Mouse (Mus musculus) limb, embryonic 13.5 days (tissue): ENCODE measurements around the gene BC030867. TPM values are rescaled to one million over a fixed set of nuclear protein-coding genes. Genes with fewer than 3 reads are reported as not detected.
A peak's percentile ranks its signal among the peaks of the same experiment; 100 is the strongest.

Experiments
- ATAC-seq: fragments of 200-750 bp; cut with Nextera tagmentation; 2 replicates; pipeline ENCODE4 v1.8.0; 2017; ENCODE audit warnings: low read depth, moderate number of reproducible peaks, moderate TSS enrichment; ENCODE audit not compliant: low FRiP score
- H3K27ac ChIP-seq: fragments of 300-500 bp; sonication (generic); 2 replicates; pipeline ENCODE4 v1.5.1; 2015; ENCODE audit warnings: inconsistent platforms, mild to moderate bottlenecking, moderate library complexity
- H3K27me3 ChIP-seq: fragments of 300-500 bp; sonication (generic); 2 replicates; pipeline ENCODE4 v1.6.1; 2015; ENCODE audit warnings: mild to moderate bottlenecking, inconsistent platforms
- H3K36me3 ChIP-seq: fragments of 300-500 bp; sonication (generic); 2 replicates; pipeline ENCODE4 v1.6.1; 2015; ENCODE audit warnings: inconsistent platforms, mild to moderate bottlenecking, moderate library complexity
- H3K4me1 ChIP-seq: fragments of 300-500 bp; sonication (generic); 2 replicates; pipeline ENCODE4 v1.6.1; 2015; ENCODE audit warnings: inconsistent platforms
- H3K4me2 ChIP-seq: fragments of 300-500 bp; sonication (generic); replicated peaks from 2 replicates; pipeline ENCODE4 v1.6.1; 2015; ENCODE audit warnings: inconsistent platforms, mild to moderate bottlenecking, moderate library complexity
- H3K4me3 ChIP-seq: fragments of 300-500 bp; sonication (generic); 2 replicates; pipeline ENCODE4 v1.5.1; 2015; ENCODE audit warnings: moderate library complexity, mild to moderate bottlenecking, inconsistent platforms
- H3K9ac ChIP-seq: fragments of 300-500 bp; sonication (generic); 2 replicates; pipeline ENCODE4 v1.6.1; 2015; ENCODE audit warnings: mild to moderate bottlenecking, inconsistent platforms
- H3K9me3 ChIP-seq: fragments of 300-500 bp; sonication (generic); 2 replicates; pipeline ENCODE4 v1.6.1; 2016; ENCODE audit warnings: inconsistent platforms
- WGBS: fragments of 180-500 bp; shearing (Covaris S2); methylation state at CpG from one replicate; pipeline ENCODE4 v1.1.7; 2015; 5-methylcytosine and 5-hydroxymethylcytosine counted together
- polyA plus RNA-seq: library from polyadenylated mRNA; unstranded; fragments of >200 nt; fragmentation: Nextera tagmentation; extraction: Ambion mirVana; gene quantifications from 2 replicates; pipeline ENCODE4 v1.2.1, GENCODE M21; 2015

The BC030867 gene
- polyA plus RNA-seq, 1 experiment from 2014 or later: 16.1 TPM

GRCm38 (mm10) chr11:102296491-102297472, 48.1 kb downstream of the BC030867 start, which contains the start of gene Atxn7l3:
TSS of gene Atxn7l3 (minus strand) at chr11:102296631.
- Histone ChIP-seq H3K9me3 (no peaks in the 10 kb centered on the region), H3K4me1 (peaks cover 28% of the 10 kb centered on the region), H3K4me2 (peak within 1 kb of the TSS; percentile 94), H3K9ac (peak within 1 kb of the TSS; percentile 95), H3K27me3 (no peaks in the 10 kb centered on the region), H3K27ac (peak within 1 kb of the TSS; percentile 99), H3K4me3 (peak within 1 kb of the TSS; percentile 89), H3K36me3 (peaks cover 29% of the 10 kb centered on the region)
- WGBS: under 1% methylated on average over 62 of the region's 125 CpGs
- ATAC-seq: peak; percentile 93

- Histone ChIP-seq H3K36me3 (peaks cover 19% of the 10 kb centered on the region), H3K27me3 (no peaks in the 10 kb centered on the region), H3K4me3 (peak overlapping the region; percentile 89), H3K9ac (peak overlapping the region; percentile 79), H3K9me3 (no peaks in the 10 kb centered on the region), H3K4me1 (peaks cover 28% of the 10 kb centered on the region), H3K27ac (peak overlapping the region; percentile 99), H3K4me2 (peak overlapping the region; percentile 94)
- WGBS: 22% methylated on average over 27 of the region's 27 CpGs
- peak; percentile 17 for ATAC-seq
These were observed 49.2 kb downstream of the BC030867 start for GRCm38 (mm10) chr11:102297577-102298556.

- Histone ChIP-seq H3K4me1 (peaks cover 15% of the 10 kb centered on the region), H3K4me2 (no peak overlapping the region), H3K27me3 (no peaks in the 10 kb centered on the region), H3K9ac (no peak overlapping the region), H3K27ac (no peak overlapping the region), H3K4me3 (no peak overlapping the region), H3K36me3 (no peaks in the 10 kb centered on the region), H3K9me3 (no peaks in the 10 kb centered on the region)
- WGBS: 33% methylated on average over 1 of the region's 1 CpGs
- ATAC-seq: no peak
These were observed 51.2 kb downstream of the BC030867 start for GRCm38 (mm10) chr11:102299839-102300238.

GRCm38 (mm10) chr11:102304141-102304540, 55.5 kb downstream of the BC030867 start:
- WGBS: 60% methylated on average over 2 of the region's 2 CpGs

GRCm38 (mm10) chr11:102305359-102305758, 56.7 kb downstream of the BC030867 start:
- H3K27me3 ChIP-seq: no peaks in the 10 kb centered on the region
- no peak for ATAC-seq
- H3K27ac ChIP-seq: no peak overlapping the region
- 61% methylated on average over 3 of the region's 3 CpGs for WGBS
- no peak overlapping the region for H3K4me3 ChIP-seq
- H3K9ac ChIP-seq: no peak overlapping the region
- H3K9me3 ChIP-seq: no peaks in the 10 kb centered on the region
- no peak overlapping the region for H3K4me2 ChIP-seq
- peaks cover 41% of the 10 kb centered on the region for H3K36me3 ChIP-seq
- H3K4me1 ChIP-seq: peaks cover 17% of the 10 kb centered on the region

More at GRCm38 (mm10) chr11:102304141-102304540, 55.5 kb downstream of the BC030867 start:
- Histone ChIP-seq H3K36me3 (peaks cover 32% of the 10 kb centered on the region), H3K9ac (no peak overlapping the region), H3K4me2 (no peak overlapping the region), H3K9me3 (no peaks in the 10 kb centered on the region), H3K27me3 (no peaks in the 10 kb centered on the region), H3K27ac (no peak overlapping the region), H3K4me1 (peaks cover 5% of the 10 kb centered on the region), H3K4me3 (no peak overlapping the region)
- no peak for ATAC-seq

- Histone ChIP-seq H3K9me3 (no peaks in the 10 kb centered on the region), H3K36me3 (peaks cover 65% of the 10 kb centered on the region), H3K4me2 (no peak overlapping the region), H3K9ac (no peak overlapping the region), H3K4me1 (peaks cover 27% of the 10 kb centered on the region), H3K4me3 (no peak overlapping the region), H3K27ac (no peak overlapping the region), H3K27me3 (no peaks in the 10 kb centered on the region)
- ATAC-seq: no peak
- 84% methylated on average over 9 of the region's 9 CpGs for WGBS
These were observed 59.4 kb downstream of the BC030867 start for GRCm38 (mm10) chr11:102308104-102308503.

- Histone ChIP-seq H3K4me3 (peak overlapping the region; percentile 42), H3K36me3 (peaks cover 74% of the 10 kb centered on the region), H3K4me1 (peaks cover 27% of the 10 kb centered on the region), H3K27ac (peak overlapping the region; percentile 53), H3K4me2 (peak overlapping the region; percentile 71), H3K9ac (peak overlapping the region; percentile 59), H3K9me3 (no peaks in the 10 kb centered on the region), H3K27me3 (no peaks in the 10 kb centered on the region)
- 2% methylated on average over 27 of the region's 27 CpGs for WGBS
- ATAC-seq: peak; percentile 90
These were observed 60.3 kb downstream of the BC030867 start for GRCm38 (mm10) chr11:102308979-102309378.

- H3K36me3 ChIP-seq: peaks cover 84% of the 10 kb centered on the region
- H3K4me1 ChIP-seq: peaks cover 30% of the 10 kb centered on the region
- 0 out of 2 replicates have a peak overlapping the region, but pooled peaks have one; percentile 53 for H3K27ac ChIP-seq
- peak overlapping the region; percentile 71 for H3K4me2 ChIP-seq
- H3K9me3 ChIP-seq: no peaks in the 10 kb centered on the region
- ATAC-seq: no peak
- WGBS: 85% methylated on average over 22 of the region's 22 CpGs
- peak overlapping the region; percentile 42 for H3K4me3 ChIP-seq
- H3K9ac ChIP-seq: peak overlapping the region; percentile 59; the same call in 1 of the 2 replicates
- no peaks in the 10 kb centered on the region for H3K27me3 ChIP-seq
These were observed 61.3 kb downstream of the BC030867 start for GRCm38 (mm10) chr11:102309821-102310617.

- WGBS: 44% methylated on average over 38 of the region's 38 CpGs
- Histone ChIP-seq H3K36me3 (peaks cover 87% of the 10 kb centered on the region), H3K4me3 (no peak overlapping the region), H3K9ac (peak overlapping the region; percentile 35; the same call in 1 of the 2 replicates), H3K27me3 (no peaks in the 10 kb centered on the region), H3K9me3 (no peaks in the 10 kb centered on the region), H3K27ac (no peak overlapping the region), H3K4me1 (peaks cover 40% of the 10 kb centered on the region), H3K4me2 (no peak overlapping the region; the same call in 1 of the 2 replicates)
- ATAC-seq: no peak
These were observed 62.4 kb downstream of the BC030867 start for GRCm38 (mm10) chr11:102310768-102311695.

GRCm38 (mm10) chr11:102311966-102312365, 63.3 kb downstream of the BC030867 start:
- no peaks in the 10 kb centered on the region for H3K27me3 ChIP-seq
- H3K9me3 ChIP-seq: no peaks in the 10 kb centered on the region
- H3K4me3 ChIP-seq: no peak overlapping the region
- peaks cover 44% of the 10 kb centered on the region for H3K4me1 ChIP-seq
- no peak for ATAC-seq
- 83% methylated on average over 4 of the region's 4 CpGs for WGBS
- H3K27ac ChIP-seq: no peak overlapping the region
- H3K36me3 ChIP-seq: peaks cover 77% of the 10 kb centered on the region
- no peak overlapping the region for H3K9ac ChIP-seq
- no peak overlapping the region for H3K4me2 ChIP-seq
